Mouse (Mus musculus): ENCODE results near the gene Slc16a12. TPM values are rescaled to one million over a fixed set of nuclear protein-coding genes. Genes with fewer than 3 reads are reported as not detected.

Slc16a12 gene
- polyA plus RNA-seq, 1 experiment from 2014 or later: 11.2 TPM

GRCm38 (mm10) chr19:34726254-34726962 lies 20.7 kb downstream of the Slc16a12 start:
- peaks cover 4% of the 10 kb centered on the region; the same call in 1 of the 2 replicates for H3K4me1 ChIP-seq (replicated peaks)
- no peak overlapping the region for H3K4me2 ChIP-seq
- no peaks in the 10 kb centered on the region for H3K27me3 ChIP-seq
- no peak overlapping the region for H3K9ac ChIP-seq
- H3K27ac ChIP-seq: no peak overlapping the region
- H3K4me3 ChIP-seq: no peak overlapping the region
- no peak for ATAC-seq (replicated peaks; ENCODE audit: insufficient number of reproducible peaks, insufficient read depth, low FRiP score, low read depth)
- no peaks in the 10 kb centered on the region for H3K36me3 ChIP-seq
- no peaks in the 10 kb centered on the region for H3K9me3 ChIP-seq (replicated peaks)
- 78% methylated on average over 1 of the region's 1 CpGs for WGBS

GRCm38 (mm10) chr19:34725418-34725817 lies 21.7 kb downstream of the Slc16a12 start:
- H3K4me1 ChIP-seq (replicated peaks): peaks cover 4% of the 10 kb centered on the region; the same call in 1 of the 2 replicates
- no peak overlapping the region for H3K9ac ChIP-seq
- no peaks in the 10 kb centered on the region for H3K27me3 ChIP-seq
- no peaks in the 10 kb centered on the region for H3K36me3 ChIP-seq
- no peak overlapping the region for H3K4me3 ChIP-seq
- 51% methylated on average over 5 of the region's 5 CpGs for WGBS
- no peak for ATAC-seq (replicated peaks; ENCODE audit: insufficient number of reproducible peaks, insufficient read depth, low FRiP score, low read depth)
- H3K27ac ChIP-seq: peak overlapping the region; percentile 22; the same call in 1 of the 2 replicates
- H3K4me2 ChIP-seq: no peak overlapping the region
- H3K9me3 ChIP-seq (replicated peaks): no peaks in the 10 kb centered on the region

GRCm38 (mm10) chr19:34724598-34724997 lies 22.5 kb downstream of the Slc16a12 start:
- no peak overlapping the region for H3K9ac ChIP-seq
- no peaks in the 10 kb centered on the region for H3K36me3 ChIP-seq
- no peak overlapping the region for H3K4me2 ChIP-seq
- H3K9me3 ChIP-seq (replicated peaks): no peaks in the 10 kb centered on the region
- WGBS: 73% methylated on average over 4 of the region's 4 CpGs
- ATAC-seq (replicated peaks; ENCODE audit: insufficient number of reproducible peaks, insufficient read depth, low FRiP score, low read depth): no peak
- no peaks in the 10 kb centered on the region for H3K27me3 ChIP-seq
- H3K4me3 ChIP-seq: no peak overlapping the region
- H3K4me1 ChIP-seq (replicated peaks): peaks cover 4% of the 10 kb centered on the region; the same call in 1 of the 2 replicates
- H3K27ac ChIP-seq: no peak overlapping the region

GRCm38 (mm10) chr19:34722541-34722940 lies 24.5 kb downstream of the Slc16a12 start:
- Histone ChIP-seq H3K27me3 (no peaks in the 10 kb centered on the region), H3K9me3 (replicated peaks) (no peaks in the 10 kb centered on the region), H3K27ac (no peak overlapping the region), H3K4me2 (no peak overlapping the region), H3K4me1 (replicated peaks) (peaks cover 4% of the 10 kb centered on the region; the same call in 1 of the 2 replicates), H3K4me3 (no peak overlapping the region), H3K36me3 (no peaks in the 10 kb centered on the region), H3K9ac (no peak overlapping the region)
- WGBS: 68% methylated on average over 3 of the region's 3 CpGs
- no peak for ATAC-seq (replicated peaks; ENCODE audit: insufficient number of reproducible peaks, insufficient read depth, low FRiP score, low read depth)

- Histone ChIP-seq H3K4me2 (no peak overlapping the region), H3K9ac (no peak overlapping the region), H3K4me3 (no peak overlapping the region), H3K36me3 (no peaks in the 10 kb centered on the region), H3K4me1 (replicated peaks) (no peaks in the 10 kb centered on the region), H3K27ac (no peak overlapping the region), H3K27me3 (no peaks in the 10 kb centered on the region), H3K9me3 (replicated peaks) (no peaks in the 10 kb centered on the region)
- no peak for ATAC-seq (replicated peaks; ENCODE audit: insufficient number of reproducible peaks, insufficient read depth, low FRiP score, low read depth)
Measured at GRCm38 (mm10) chr19:34720130-34720529, 27.0 kb downstream of the Slc16a12 start.

GRCm38 (mm10) chr19:34718963-34719362 lies 28.1 kb downstream of the Slc16a12 start:
- Histone ChIP-seq H3K4me3 (no peak overlapping the region), H3K9ac (no peak overlapping the region), H3K36me3 (no peaks in the 10 kb centered on the region), H3K27ac (no peak overlapping the region), H3K27me3 (no peaks in the 10 kb centered on the region), H3K4me1 (replicated peaks) (no peaks in the 10 kb centered on the region), H3K9me3 (replicated peaks) (no peaks in the 10 kb centered on the region), H3K4me2 (no peak overlapping the region)
- ATAC-seq (replicated peaks; ENCODE audit: insufficient number of reproducible peaks, insufficient read depth, low FRiP score, low read depth): no peak
- 86% methylated on average over 5 of the region's 5 CpGs for WGBS

GRCm38 (mm10) chr19:34718478-34718877 lies 28.6 kb downstream of the Slc16a12 start:
- H3K4me2 ChIP-seq: no peak overlapping the region
- no peak overlapping the region for H3K4me3 ChIP-seq
- WGBS: 44% methylated on average over 2 of the region's 2 CpGs
- no peaks in the 10 kb centered on the region for H3K27me3 ChIP-seq
- H3K9ac ChIP-seq: no peak overlapping the region
- no peak for ATAC-seq (replicated peaks; ENCODE audit: insufficient number of reproducible peaks, insufficient read depth, low FRiP score, low read depth)
- no peaks in the 10 kb centered on the region for H3K4me1 ChIP-seq (replicated peaks)
- no peaks in the 10 kb centered on the region for H3K9me3 ChIP-seq (replicated peaks)
- no peaks in the 10 kb centered on the region for H3K36me3 ChIP-seq
- H3K27ac ChIP-seq: no peak overlapping the region

GRCm38 (mm10) chr19:34715895-34716294 lies 31.2 kb downstream of the Slc16a12 start:
- Histone ChIP-seq H3K27me3 (no peaks in the 10 kb centered on the region), H3K4me2 (no peak overlapping the region), H3K4me1 (replicated peaks) (no peaks in the 10 kb centered on the region), H3K9ac (no peak overlapping the region), H3K36me3 (no peaks in the 10 kb centered on the region), H3K27ac (no peak overlapping the region), H3K9me3 (replicated peaks) (no peaks in the 10 kb centered on the region), H3K4me3 (no peak overlapping the region)
- ATAC-seq (replicated peaks; ENCODE audit: insufficient number of reproducible peaks, insufficient read depth, low FRiP score, low read depth): no peak
- WGBS: 71% methylated on average over 1 of the region's 1 CpGs

- ATAC-seq (replicated peaks; ENCODE audit: insufficient number of reproducible peaks, insufficient read depth, low FRiP score, low read depth): no peak
- H3K9ac ChIP-seq: no peak overlapping the region
- no peaks in the 10 kb centered on the region for H3K27me3 ChIP-seq
- WGBS: 74% methylated on average over 5 of the region's 5 CpGs
- no peaks in the 10 kb centered on the region for H3K36me3 ChIP-seq
- no peak overlapping the region for H3K4me3 ChIP-seq
- H3K27ac ChIP-seq: no peak overlapping the region
- H3K4me1 ChIP-seq (replicated peaks): no peaks in the 10 kb centered on the region
- no peak overlapping the region for H3K4me2 ChIP-seq
- H3K9me3 ChIP-seq (replicated peaks): no peaks in the 10 kb centered on the region
Measured at GRCm38 (mm10) chr19:34714250-34714666, 32.8 kb downstream of the Slc16a12 start.

- no peak overlapping the region for H3K4me2 ChIP-seq
Measured at GRCm38 (mm10) chr19:34712050-34712449, 35.0 kb downstream of the Slc16a12 start.

GRCm38 (mm10) chr19:34708221-34708620 lies 38.9 kb downstream of the Slc16a12 start:
- no peak overlapping the region for H3K9ac ChIP-seq
- H3K9me3 ChIP-seq (replicated peaks): no peaks in the 10 kb centered on the region
- H3K27me3 ChIP-seq: no peaks in the 10 kb centered on the region
- H3K36me3 ChIP-seq: no peaks in the 10 kb centered on the region
- peaks cover 6% of the 10 kb centered on the region for H3K4me1 ChIP-seq (replicated peaks)
- H3K4me3 ChIP-seq: no peak overlapping the region
- ATAC-seq (replicated peaks; ENCODE audit: insufficient number of reproducible peaks, insufficient read depth, low FRiP score, low read depth): no peak
- no peak overlapping the region for H3K4me2 ChIP-seq
- WGBS: 87% methylated on average over 2 of the region's 2 CpGs
- H3K27ac ChIP-seq: no peak overlapping the region

More at GRCm38 (mm10) chr19:34712050-34712449, 35.0 kb downstream of the Slc16a12 start:
- Histone ChIP-seq H3K27me3 (no peaks in the 10 kb centered on the region), H3K9ac (no peak overlapping the region), H3K27ac (no peak overlapping the region), H3K4me3 (no peak overlapping the region), H3K4me1 (replicated peaks) (no peaks in the 10 kb centered on the region), H3K36me3 (no peaks in the 10 kb centered on the region), H3K9me3 (replicated peaks) (no peaks in the 10 kb centered on the region)
- WGBS: 66% methylated on average over 2 of the region's 2 CpGs
- ATAC-seq (replicated peaks; ENCODE audit: insufficient number of reproducible peaks, insufficient read depth, low FRiP score, low read depth): no peak

GRCm38 (mm10) chr19:34707571-34707970 lies 39.5 kb downstream of the Slc16a12 start:
- Histone ChIP-seq H3K27me3 (no peaks in the 10 kb centered on the region), H3K4me3 (no peak overlapping the region), H3K36me3 (no peaks in the 10 kb centered on the region), H3K9ac (no peak overlapping the region), H3K4me2 (no peak overlapping the region), H3K27ac (no peak overlapping the region), H3K4me1 (replicated peaks) (peaks cover 6% of the 10 kb centered on the region), H3K9me3 (replicated peaks) (no peaks in the 10 kb centered on the region)
- ATAC-seq (replicated peaks; ENCODE audit: insufficient number of reproducible peaks, insufficient read depth, low FRiP score, low read depth): no peak
- WGBS: 59% methylated on average over 2 of the region's 2 CpGs

Data from heart, embryonic 15.5 days (tissue).